Mouse (Mus musculus): ENCODE data around the gene Serbp1.

The Serbp1 gene

GRCm38 (mm10) chr6:67226286-67226685 is 11.7 kb upstream of the Serbp1 start:
- Histone ChIP-seq H3K9me3 (ENCODE audit: low read length) (no peaks in the 10 kb centered on the region), H3K27me3 (ENCODE audit: insufficient read depth, low read length) (no peaks in the 10 kb centered on the region), H3K4me3 (replicated peaks; ENCODE audit: low read length) (no peak overlapping the region), H3K36me3 (ENCODE audit: insufficient read depth, low read length) (no peaks in the 10 kb centered on the region), H3K4me1 (replicated peaks; ENCODE audit: low read depth, low read length) (peaks cover 81% of the 10 kb centered on the region)
- TF ChIP-seq CTCF (conservative IDR thresholded peaks at IDR 0.05; ENCODE audit: low read length) (no peak), NANOG (IDR thresholded peaks at IDR 0.05; ENCODE audit: borderline replicate concordance, low read length) (no peak), POU5F1 (IDR thresholded peaks at IDR 0.05; ENCODE audit: borderline replicate concordance, low read length) (no peak)

- Histone ChIP-seq H3K27me3 (ENCODE audit: insufficient read depth, low read length) (no peaks in the 10 kb centered on the region), H3K36me3 (ENCODE audit: insufficient read depth, low read length) (no peaks in the 10 kb centered on the region), H3K9me3 (ENCODE audit: low read length) (no peaks in the 10 kb centered on the region), H3K4me1 (replicated peaks; ENCODE audit: low read depth, low read length) (peaks cover 91% of the 10 kb centered on the region), H3K4me3 (replicated peaks; ENCODE audit: low read length) (peak overlapping the region; percentile 46)
- TF ChIP-seq NANOG (IDR thresholded peaks at IDR 0.05; ENCODE audit: borderline replicate concordance, low read length): no peak
- TF ChIP-seq POU5F1 (IDR thresholded peaks at IDR 0.05; ENCODE audit: borderline replicate concordance, low read length): no peak
- TF ChIP-seq CTCF (conservative IDR thresholded peaks at IDR 0.05; ENCODE audit: low read length): no peak
These were observed 9.4 kb upstream of the Serbp1 start for GRCm38 (mm10) chr6:67228459-67229107.

- peak overlapping the region; percentile 46 for H3K4me3 ChIP-seq (replicated peaks; ENCODE audit: low read length)
- no peak for TF ChIP-seq POU5F1 (IDR thresholded peaks at IDR 0.05; ENCODE audit: borderline replicate concordance, low read length)
- no peak for TF ChIP-seq NANOG (IDR thresholded peaks at IDR 0.05; ENCODE audit: borderline replicate concordance, low read length)
- no peak for TF ChIP-seq CTCF (conservative IDR thresholded peaks at IDR 0.05; ENCODE audit: low read length)
- H3K27me3 ChIP-seq (ENCODE audit: insufficient read depth, low read length): no peaks in the 10 kb centered on the region
- H3K4me1 ChIP-seq (replicated peaks; ENCODE audit: low read depth, low read length): peaks cover 92% of the 10 kb centered on the region
- H3K9me3 ChIP-seq (ENCODE audit: low read length): no peaks in the 10 kb centered on the region
- no peaks in the 10 kb centered on the region for H3K36me3 ChIP-seq (ENCODE audit: insufficient read depth, low read length)
These were observed 8.5 kb upstream of the Serbp1 start for GRCm38 (mm10) chr6:67229521-67229920.

GRCm38 (mm10) chr6:67229922-67230518 is 8.0 kb upstream of the Serbp1 start:
- Histone ChIP-seq H3K27me3 (ENCODE audit: insufficient read depth, low read length) (no peaks in the 10 kb centered on the region), H3K4me1 (replicated peaks; ENCODE audit: low read depth, low read length) (peaks cover 91% of the 10 kb centered on the region), H3K9me3 (ENCODE audit: low read length) (no peaks in the 10 kb centered on the region), H3K4me3 (replicated peaks; ENCODE audit: low read length) (peak overlapping the region; percentile 51; the same call in 1 of the 2 replicates), H3K36me3 (ENCODE audit: insufficient read depth, low read length) (no peaks in the 10 kb centered on the region)
- TF ChIP-seq CTCF (conservative IDR thresholded peaks at IDR 0.05; ENCODE audit: low read length): no peak
- peak; percentile 67; the same call in 1 of the 2 replicates for TF ChIP-seq NANOG (IDR thresholded peaks at IDR 0.05; ENCODE audit: borderline replicate concordance, low read length)
- TF ChIP-seq POU5F1 (IDR thresholded peaks at IDR 0.05; ENCODE audit: borderline replicate concordance, low read length): no peak

- Histone ChIP-seq H3K4me1 (replicated peaks; ENCODE audit: low read depth, low read length) (peaks cover 91% of the 10 kb centered on the region), H3K9me3 (ENCODE audit: low read length) (no peaks in the 10 kb centered on the region), H3K27me3 (ENCODE audit: insufficient read depth, low read length) (no peaks in the 10 kb centered on the region), H3K36me3 (ENCODE audit: insufficient read depth, low read length) (no peaks in the 10 kb centered on the region), H3K4me3 (replicated peaks; ENCODE audit: low read length) (no peak overlapping the region)
- TF ChIP-seq NANOG (IDR thresholded peaks at IDR 0.05; ENCODE audit: borderline replicate concordance, low read length) (no peak), CTCF (conservative IDR thresholded peaks at IDR 0.05; ENCODE audit: low read length) (no peak), POU5F1 (IDR thresholded peaks at IDR 0.05; ENCODE audit: borderline replicate concordance, low read length) (no peak)
These were observed 7.0 kb upstream of the Serbp1 start for GRCm38 (mm10) chr6:67230950-67231349.

- Histone ChIP-seq H3K9me3 (ENCODE audit: low read length) (no peaks in the 10 kb centered on the region), H3K4me3 (replicated peaks; ENCODE audit: low read length) (no peak overlapping the region), H3K4me1 (replicated peaks; ENCODE audit: low read depth, low read length) (peaks cover 68% of the 10 kb centered on the region), H3K27me3 (ENCODE audit: insufficient read depth, low read length) (no peaks in the 10 kb centered on the region), H3K36me3 (ENCODE audit: insufficient read depth, low read length) (peaks cover 3% of the 10 kb centered on the region; the same call in 1 of the 2 replicates)
- no peak for TF ChIP-seq NANOG (IDR thresholded peaks at IDR 0.05; ENCODE audit: borderline replicate concordance, low read length)
These were observed 2.3 kb upstream of the Serbp1 start for GRCm38 (mm10) chr6:67235649-67236048.

- peaks cover 71% of the 10 kb centered on the region for H3K4me1 ChIP-seq (replicated peaks; ENCODE audit: low read depth, low read length)
- H3K27me3 ChIP-seq (ENCODE audit: insufficient read depth, low read length): no peaks in the 10 kb centered on the region
- TF ChIP-seq NANOG (IDR thresholded peaks at IDR 0.05; ENCODE audit: borderline replicate concordance, low read length): peak; percentile 72
- no peak for TF ChIP-seq POU5F1 (IDR thresholded peaks at IDR 0.05; ENCODE audit: borderline replicate concordance, low read length)
- no peak for TF ChIP-seq CTCF (conservative IDR thresholded peaks at IDR 0.05; ENCODE audit: low read length)
- H3K9me3 ChIP-seq (ENCODE audit: low read length): no peaks in the 10 kb centered on the region
- H3K4me3 ChIP-seq (replicated peaks; ENCODE audit: low read length): peak overlapping the region; percentile 41
- H3K36me3 ChIP-seq (ENCODE audit: insufficient read depth, low read length): peaks cover 9% of the 10 kb centered on the region
These were observed 1.3 kb upstream of the Serbp1 start for GRCm38 (mm10) chr6:67236491-67237234.

- no peaks in the 10 kb centered on the region for H3K27me3 ChIP-seq (ENCODE audit: insufficient read depth, low read length)
- TF ChIP-seq POU5F1 (IDR thresholded peaks at IDR 0.05; ENCODE audit: borderline replicate concordance, low read length) (no peak), NANOG (IDR thresholded peaks at IDR 0.05; ENCODE audit: borderline replicate concordance, low read length) (no peak), CTCF (conservative IDR thresholded peaks at IDR 0.05; ENCODE audit: low read length) (no peak)
- H3K36me3 ChIP-seq (ENCODE audit: insufficient read depth, low read length): peaks cover 13% of the 10 kb centered on the region
These were observed 3.3 kb downstream of the Serbp1 start for GRCm38 (mm10) chr6:67241263-67241662.

More at GRCm38 (mm10) chr6:67241263-67241662, 3.3 kb downstream of the Serbp1 start:
- H3K9me3 ChIP-seq (ENCODE audit: low read length): no peaks in the 10 kb centered on the region
- peak overlapping the region; percentile 23; the same call in 1 of the 2 replicates for H3K4me3 ChIP-seq (replicated peaks; ENCODE audit: low read length)
- peaks cover 66% of the 10 kb centered on the region for H3K4me1 ChIP-seq (replicated peaks; ENCODE audit: low read depth, low read length)
